Mouse (Mus musculus): ENCODE data around the gene Mov10. TPM values are rescaled to one million over a fixed set of nuclear protein-coding genes. Genes with fewer than 3 reads are reported as not detected.
"Not testable (repeated sequence)": the region's sequence is repeated elsewhere in the genome, so short reads cannot be mapped to it uniquely, and the experiment has no call there.

Gene Mov10
- polyA plus RNA-seq, 1 experiment from 2014 or later, result 4.7 TPM

DNA sequence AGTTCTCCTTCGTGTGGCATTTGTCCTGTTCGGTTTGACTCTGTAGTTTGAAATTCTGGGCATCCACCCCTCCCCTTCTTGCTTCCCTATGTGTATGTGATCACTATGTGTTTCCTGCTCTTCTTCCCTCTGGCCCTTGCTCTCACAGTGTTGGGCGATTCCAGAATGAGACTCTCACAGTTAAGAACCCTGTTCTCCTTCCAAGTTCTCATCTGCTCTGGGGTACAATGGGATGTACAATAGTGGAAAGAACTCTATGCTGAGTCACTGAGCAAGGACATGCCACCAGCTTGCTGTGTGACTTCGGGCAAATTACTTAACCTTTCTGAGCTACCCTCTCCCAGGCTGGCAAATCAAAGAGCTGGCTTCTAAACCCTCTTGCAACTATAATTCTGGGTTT lies 50.6 kb downstream of the Mov10 start:
- DNase-seq (ENCODE audit: low spot score) (no peak), ATAC-seq (no peak)
- Histone ChIP-seq H3K27ac (ENCODE audit: low read depth, low read length) (no peak overlapping the region), H3K4me1 (ENCODE audit: control insufficient read depth, insufficient read depth, low read length) (no peaks in the 10 kb centered on the region), H3K9me3 (replicated peaks; ENCODE audit: control insufficient read depth, low read length) (no peaks in the 10 kb centered on the region), H3K36me3 (ENCODE audit: control insufficient read depth, insufficient read depth, low read length) (no peaks in the 10 kb centered on the region), H3K4me3 (ENCODE audit: low read depth, low read length) (no peak overlapping the region), H3K9ac (ENCODE audit: low read length) (no peak overlapping the region), H3K4me2 (ENCODE audit: low read length) (no peak overlapping the region), H3K27me3 (replicated peaks; ENCODE audit: control insufficient read depth, insufficient read depth, low read length) (no peaks in the 10 kb centered on the region)
- WGBS, result 75% methylated on average over 4 of the region's 4 CpGs

DNA sequence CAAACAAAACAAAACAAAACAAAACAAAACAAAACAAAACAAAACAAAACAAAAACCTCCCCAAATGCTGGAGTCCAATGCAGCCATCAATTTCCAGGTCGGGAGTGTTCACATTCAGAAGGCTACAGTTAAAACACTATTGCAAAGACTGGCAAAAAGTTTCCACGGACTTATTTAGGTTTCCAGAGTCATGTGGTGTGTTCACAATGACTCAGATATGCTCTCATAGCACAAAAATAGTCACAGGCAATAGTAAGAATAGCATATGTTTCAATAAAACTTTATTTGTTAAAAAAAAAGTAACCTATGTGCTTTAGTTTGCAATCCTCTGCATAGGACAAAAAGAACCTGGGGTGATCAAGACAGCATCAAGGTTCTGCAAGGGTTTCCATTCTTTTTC lies 51.2 kb downstream of the Mov10 start:
- Histone ChIP-seq H3K27ac (ENCODE audit: low read depth, low read length) (no peak overlapping the region), H3K4me3 (ENCODE audit: low read depth, low read length) (no peak overlapping the region), H3K27me3 (replicated peaks; ENCODE audit: control insufficient read depth, insufficient read depth, low read length) (no peaks in the 10 kb centered on the region), H3K36me3 (ENCODE audit: control insufficient read depth, insufficient read depth, low read length) (no peaks in the 10 kb centered on the region), H3K4me1 (ENCODE audit: control insufficient read depth, insufficient read depth, low read length) (no peaks in the 10 kb centered on the region), H3K4me2 (ENCODE audit: low read length) (no peak overlapping the region), H3K9me3 (replicated peaks; ENCODE audit: control insufficient read depth, low read length) (no peaks in the 10 kb centered on the region), H3K9ac (ENCODE audit: low read length) (no peak overlapping the region)
- 64% methylated on average over 2 of the region's 2 CpGs for WGBS
- no peak for DNase-seq (ENCODE audit: low spot score)
- ATAC-seq, result no peak

DNA sequence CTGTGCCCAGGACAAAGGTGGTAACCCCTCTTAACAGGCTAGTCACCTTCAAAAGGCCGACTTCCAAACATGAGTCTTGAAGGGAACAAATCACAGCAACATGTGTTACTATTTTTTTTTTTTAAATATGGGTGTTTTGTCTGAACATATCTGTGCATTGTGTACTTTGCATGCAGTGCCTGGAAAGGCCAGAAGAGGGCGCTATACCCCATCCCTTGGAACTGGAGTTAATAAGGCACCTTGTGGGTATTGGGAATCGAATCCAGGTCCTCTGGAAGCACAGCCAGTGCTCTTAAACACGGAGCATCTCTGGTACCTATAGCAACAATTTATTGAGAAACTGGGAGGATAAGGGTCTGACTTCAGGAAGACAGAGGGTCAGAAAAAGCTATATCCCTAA lies 53.3 kb downstream of the Mov10 start:
- no peaks in the 10 kb centered on the region for H3K36me3 ChIP-seq (ENCODE audit: control insufficient read depth, insufficient read depth, low read length)

DNA sequence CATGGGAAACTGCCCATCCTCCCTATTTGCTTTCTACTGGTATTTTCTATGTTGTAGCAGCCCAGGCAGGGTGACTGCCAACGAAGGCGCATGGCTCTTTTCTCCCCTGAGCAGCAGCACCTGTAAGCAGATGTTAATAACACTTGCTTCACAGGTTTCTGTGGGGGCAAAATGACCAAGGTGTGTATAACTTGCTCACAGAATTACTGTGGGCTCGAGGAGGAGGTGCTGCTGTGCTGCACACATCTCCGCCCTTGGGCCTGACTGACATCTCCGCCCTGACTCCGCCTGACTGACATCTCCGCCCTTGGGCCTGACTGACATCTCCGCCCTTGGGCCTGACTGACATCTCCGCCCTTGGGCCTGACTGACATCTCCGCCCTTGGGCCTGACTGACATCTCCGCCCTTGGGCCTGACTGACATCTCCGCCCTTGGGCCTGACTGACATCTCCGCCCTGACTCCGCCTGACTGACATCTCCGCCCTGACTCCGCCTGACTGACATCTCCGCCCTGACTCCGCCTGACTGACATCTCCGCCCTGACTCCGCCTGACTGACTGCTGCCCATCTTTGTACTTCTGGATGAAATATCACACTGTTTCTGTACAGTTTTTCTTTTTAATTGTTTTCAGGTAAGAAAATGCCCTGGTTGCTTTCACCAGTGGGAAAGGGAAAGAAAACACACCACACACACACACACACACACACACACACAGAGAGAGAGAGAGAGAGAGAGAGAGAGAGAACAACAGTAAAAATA lies 56.1 kb downstream of the Mov10 start:
- H3K9me3 ChIP-seq (replicated peaks; ENCODE audit: control insufficient read depth, low read length); H3K9ac ChIP-seq (ENCODE audit: low read length); H3K4me2 ChIP-seq (ENCODE audit: low read length); H3K27ac ChIP-seq (ENCODE audit: low read depth, low read length); ATAC-seq; H3K36me3 ChIP-seq (ENCODE audit: control insufficient read depth, insufficient read depth, low read length); DNase-seq (ENCODE audit: low spot score); H3K27me3 ChIP-seq (replicated peaks; ENCODE audit: control insufficient read depth, insufficient read depth, low read length); H3K4me3 ChIP-seq (ENCODE audit: low read depth, low read length); H3K4me1 ChIP-seq (ENCODE audit: control insufficient read depth, insufficient read depth, low read length): not testable (repeated sequence)
- 21% methylated on average over 19 of the region's 20 CpGs for WGBS

More for the DNA sequence above, 53.3 kb downstream of the Mov10 start:
- Histone ChIP-seq H3K27me3 (replicated peaks; ENCODE audit: control insufficient read depth, insufficient read depth, low read length) (no peaks in the 10 kb centered on the region), H3K9ac (ENCODE audit: low read length) (no peak overlapping the region), H3K4me3 (ENCODE audit: low read depth, low read length) (no peak overlapping the region), H3K9me3 (replicated peaks; ENCODE audit: control insufficient read depth, low read length) (no peaks in the 10 kb centered on the region), H3K4me2 (ENCODE audit: low read length) (no peak overlapping the region), H3K27ac (ENCODE audit: low read depth, low read length) (no peak overlapping the region), H3K4me1 (ENCODE audit: control insufficient read depth, insufficient read depth, low read length) (no peaks in the 10 kb centered on the region)
- ATAC-seq (no peak), DNase-seq (ENCODE audit: low spot score) (no peak)
- WGBS, result 17% methylated on average over 4 of the region's 4 CpGs

DNA sequence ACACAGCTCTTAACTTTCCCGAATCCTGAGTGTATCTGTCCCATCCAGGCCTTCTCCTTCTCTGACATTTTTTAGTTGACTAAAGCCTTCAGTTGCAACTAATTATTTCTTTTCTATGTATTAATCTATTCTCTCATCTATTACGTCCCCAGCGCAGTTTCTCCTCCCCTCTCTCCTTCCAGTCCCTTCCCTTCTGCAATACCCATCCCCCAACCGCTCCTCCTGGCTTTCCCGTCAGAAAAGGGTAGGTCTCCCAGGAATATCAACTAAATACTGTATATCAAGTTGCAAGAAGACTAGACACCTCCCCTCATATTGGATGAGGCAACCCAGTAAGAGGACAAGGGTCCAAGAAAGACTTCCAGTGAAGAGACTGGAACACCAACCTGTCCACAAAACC lies 59.5 kb downstream of the Mov10 start:
- no peak for DNase-seq (ENCODE audit: low spot score)
- Histone ChIP-seq H3K27me3 (replicated peaks; ENCODE audit: control insufficient read depth, insufficient read depth, low read length) (no peaks in the 10 kb centered on the region), H3K27ac (ENCODE audit: low read depth, low read length) (no peak overlapping the region), H3K36me3 (ENCODE audit: control insufficient read depth, insufficient read depth, low read length) (no peaks in the 10 kb centered on the region), H3K9me3 (replicated peaks; ENCODE audit: control insufficient read depth, low read length) (no peaks in the 10 kb centered on the region), H3K4me1 (ENCODE audit: control insufficient read depth, insufficient read depth, low read length) (peaks cover 10% of the 10 kb centered on the region), H3K4me3 (ENCODE audit: low read depth, low read length) (peak overlapping the region; percentile 34), H3K4me2 (ENCODE audit: low read length) (peak overlapping the region; percentile 60), H3K9ac (ENCODE audit: low read length) (peak overlapping the region; percentile 62)
- peak; percentile 50; the same call in 1 of the 2 replicates for ATAC-seq
- 11% methylated on average over 5 of the region's 5 CpGs for WGBS

DNA sequence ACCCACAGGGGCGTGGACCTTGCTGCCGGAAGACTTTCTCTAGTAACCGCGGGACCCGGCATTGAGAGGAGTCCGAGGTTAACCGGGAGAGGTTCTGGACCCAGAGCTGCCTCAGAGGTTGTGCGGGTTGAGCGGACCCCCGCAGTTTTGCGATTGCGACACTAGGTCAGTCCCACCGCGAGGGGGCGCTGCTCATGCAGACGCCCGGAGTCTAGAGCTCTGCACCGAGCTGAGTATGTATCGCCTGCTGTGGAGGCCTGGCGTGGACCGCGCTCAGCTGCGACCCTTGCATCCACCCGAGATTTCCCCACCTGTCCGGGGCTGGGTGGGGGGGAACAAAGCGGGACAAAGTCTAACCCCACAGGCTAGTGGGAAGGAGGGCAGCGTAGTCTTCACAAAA lies 60.0 kb downstream of the Mov10 start:
- peak; percentile 88 for ATAC-seq
- Histone ChIP-seq H3K9me3 (replicated peaks; ENCODE audit: control insufficient read depth, low read length) (no peaks in the 10 kb centered on the region), H3K4me1 (ENCODE audit: control insufficient read depth, insufficient read depth, low read length) (peaks cover 10% of the 10 kb centered on the region), H3K9ac (ENCODE audit: low read length) (peak overlapping the region; percentile 62), H3K4me2 (ENCODE audit: low read length) (peak overlapping the region; percentile 60), H3K4me3 (ENCODE audit: low read depth, low read length) (peak overlapping the region; percentile 34), H3K27me3 (replicated peaks; ENCODE audit: control insufficient read depth, insufficient read depth, low read length) (no peaks in the 10 kb centered on the region), H3K27ac (ENCODE audit: low read depth, low read length) (no peak overlapping the region), H3K36me3 (ENCODE audit: control insufficient read depth, insufficient read depth, low read length) (no peaks in the 10 kb centered on the region)
- WGBS, result 2% methylated on average over 27 of the region's 27 CpGs
- peak; percentile 84 for DNase-seq (ENCODE audit: low spot score)

DNA sequence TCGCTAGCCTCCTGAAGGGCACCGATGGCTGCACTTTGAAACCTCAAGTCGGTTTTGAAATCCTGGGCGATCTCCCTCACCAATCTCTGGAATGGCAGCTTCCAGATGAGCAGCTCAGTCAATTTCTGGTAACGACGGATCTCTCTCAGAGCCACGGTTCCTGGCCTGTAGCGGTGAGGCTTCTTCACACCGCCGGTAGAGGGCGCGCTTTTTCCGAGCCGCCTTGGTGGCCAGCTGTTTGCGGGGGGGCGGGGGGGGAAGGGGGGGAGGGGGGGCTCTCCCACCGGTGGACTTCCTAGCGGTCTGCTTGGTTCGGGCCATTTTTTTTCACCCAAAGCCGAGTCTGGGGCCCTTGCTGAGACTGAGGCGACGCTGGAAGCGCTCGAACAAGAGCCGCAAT lies 65.5 kb downstream of the Mov10 start:
- H3K9ac ChIP-seq (ENCODE audit: low read length); H3K27me3 ChIP-seq (replicated peaks; ENCODE audit: control insufficient read depth, insufficient read depth, low read length); H3K9me3 ChIP-seq (replicated peaks; ENCODE audit: control insufficient read depth, low read length); H3K4me2 ChIP-seq (ENCODE audit: low read length); H3K36me3 ChIP-seq (ENCODE audit: control insufficient read depth, insufficient read depth, low read length); H3K4me3 ChIP-seq (ENCODE audit: low read depth, low read length); H3K27ac ChIP-seq (ENCODE audit: low read depth, low read length); H3K4me1 ChIP-seq (ENCODE audit: control insufficient read depth, insufficient read depth, low read length); ATAC-seq: not testable (repeated sequence)
- DNase-seq (ENCODE audit: low spot score), result peak; percentile 8
- WGBS, result 16% methylated on average over 22 of the region's 25 CpGs

Other genes with a start within 250 kb of the Mov10 start
- gene Slc16a1, start 179.9 kb downstream of the Mov10 start, polyA plus RNA-seq (2014; fragmentation: Nextera tagmentation; extraction: Ambion mirVana), result 18.1 and 21.2 TPM in 2 replicates
- gene Ppm1j, start 37.5 kb downstream of the Mov10 start, polyA plus RNA-seq (2014; fragmentation: Nextera tagmentation; extraction: Ambion mirVana), result 0.62 and 0.69 TPM in 2 replicates
- gene Fam19a3, start 36.7 kb downstream of the Mov10 start, polyA plus RNA-seq (2014; fragmentation: Nextera tagmentation; extraction: Ambion mirVana), result 0.05 and 0.06 TPM in 2 replicates
- 53.3 and 62.4 TPM in 2 replicates for gene Rhoc, start 30.2 kb downstream of the Mov10 start, polyA plus RNA-seq (2014; fragmentation: Nextera tagmentation; extraction: Ambion mirVana)
- 37.8 and 38.3 TPM in 2 replicates for gene St7l, start 45.4 kb upstream of the Mov10 start, polyA plus RNA-seq (2014; fragmentation: Nextera tagmentation; extraction: Ambion mirVana)
- 207 and 217 TPM in 2 replicates for gene Capza1, start 45.9 kb upstream of the Mov10 start, polyA plus RNA-seq (2014; fragmentation: Nextera tagmentation; extraction: Ambion mirVana)
- gene Wnt2b, start 143.4 kb upstream of the Mov10 start, polyA plus RNA-seq (2014; fragmentation: Nextera tagmentation; extraction: Ambion mirVana), result 0.38 and 0.83 TPM in 2 replicates
- 42.8 and 51.3 TPM in 2 replicates for gene Cttnbp2nl, start 234.6 kb upstream of the Mov10 start, polyA plus RNA-seq (2014; fragmentation: Nextera tagmentation; extraction: Ambion mirVana)
- gene 4930564D02Rik, start 248.3 kb upstream of the Mov10 start, polyA plus RNA-seq (2014; fragmentation: Nextera tagmentation; extraction: Ambion mirVana), result not detected in 2 replicates

All from forebrain, embryonic 14.5 days (tissue).